Mouse (Mus musculus): ENCODE data around the gene Pgap1.

Gene Pgap1

DNA sequence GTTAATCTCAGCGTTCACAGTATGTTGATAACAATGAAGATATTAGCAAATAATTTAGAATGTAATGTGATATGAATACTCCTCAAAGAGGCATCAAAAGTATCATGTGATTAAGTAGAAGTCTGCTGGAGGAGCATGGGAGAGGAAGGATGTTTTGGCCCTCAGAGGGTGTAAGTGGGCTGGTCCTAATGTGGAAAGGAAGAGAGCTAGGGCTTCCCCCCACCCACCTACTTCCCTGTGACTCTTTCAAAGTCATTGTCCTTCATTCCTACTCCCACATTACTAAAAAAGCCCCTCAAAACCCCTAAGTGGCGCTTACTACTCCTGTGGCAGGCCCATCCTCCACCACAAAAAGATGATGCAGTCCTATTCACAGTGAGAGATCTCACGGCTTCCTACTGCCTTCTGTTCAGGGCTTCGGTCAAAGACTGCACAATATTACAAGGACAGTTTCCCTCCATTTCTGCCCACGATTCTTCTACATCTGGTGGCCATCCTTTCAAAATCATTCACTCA lies 37.4 kb downstream of the Pgap1 start:
- no peak for DNase-seq (ENCODE audit: low spot score)

DNA sequence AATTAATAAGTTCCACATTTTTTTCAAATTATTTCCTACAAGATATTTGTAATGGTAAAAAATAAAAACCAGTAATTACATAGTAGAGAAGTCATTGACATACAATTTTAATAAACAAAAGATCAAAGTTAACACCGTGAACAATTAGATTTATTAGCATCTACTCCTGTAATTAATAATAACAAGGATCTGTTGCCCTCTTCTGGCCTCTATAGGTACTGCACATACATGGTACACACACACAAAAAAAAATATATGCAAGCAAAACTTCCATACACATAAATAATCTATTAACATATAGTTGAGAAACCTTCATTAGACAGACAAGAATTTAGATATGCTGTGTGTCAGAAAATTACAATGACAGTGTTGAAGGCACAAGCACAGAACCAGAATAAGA lies 43.6 kb downstream of the Pgap1 start:
- DNase-seq (ENCODE audit: low spot score), result no peak

DNA sequence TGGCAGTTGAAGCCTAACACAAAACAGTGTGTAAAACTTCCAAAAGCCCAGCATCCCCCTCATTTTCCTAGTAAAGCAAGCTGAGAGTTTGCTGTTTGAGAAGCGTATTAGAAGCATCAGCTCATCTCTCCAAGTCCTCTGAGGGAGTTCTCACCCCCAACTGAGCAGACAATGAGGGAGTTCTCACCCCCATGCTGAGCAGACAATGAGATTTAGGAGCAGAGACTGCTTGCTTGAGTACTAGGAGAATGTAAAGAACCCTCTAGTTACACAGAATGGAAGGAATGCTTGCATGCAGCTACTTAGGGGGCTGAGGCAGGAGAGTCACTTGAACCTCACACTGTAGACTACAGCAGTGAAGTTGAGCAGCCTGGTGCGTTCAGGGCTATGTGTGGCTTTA lies 59.0 kb downstream of the Pgap1 start:
- DNase-seq (ENCODE audit: low spot score), result no peak

DNA sequence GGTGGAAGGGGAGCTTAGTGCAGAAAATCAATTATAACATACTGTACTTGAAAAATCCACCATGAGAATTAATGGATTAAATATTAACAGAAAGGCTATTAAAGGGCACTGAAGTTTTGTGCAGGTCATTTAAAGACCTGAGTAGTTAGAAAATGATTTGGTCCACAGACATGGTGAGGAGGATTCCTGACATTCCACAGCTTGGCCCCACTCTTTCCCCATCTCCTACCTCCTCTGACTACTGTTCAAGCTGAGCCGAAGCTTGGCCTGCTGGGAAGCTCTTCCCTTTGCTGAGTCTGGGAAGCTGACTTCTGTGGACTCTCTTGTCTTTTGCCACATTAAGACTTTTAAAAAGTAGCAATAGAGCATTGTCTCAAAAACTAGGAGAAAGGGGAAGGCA lies 61.2 kb downstream of the Pgap1 start:
- no peak for DNase-seq (ENCODE audit: low spot score)

DNA sequence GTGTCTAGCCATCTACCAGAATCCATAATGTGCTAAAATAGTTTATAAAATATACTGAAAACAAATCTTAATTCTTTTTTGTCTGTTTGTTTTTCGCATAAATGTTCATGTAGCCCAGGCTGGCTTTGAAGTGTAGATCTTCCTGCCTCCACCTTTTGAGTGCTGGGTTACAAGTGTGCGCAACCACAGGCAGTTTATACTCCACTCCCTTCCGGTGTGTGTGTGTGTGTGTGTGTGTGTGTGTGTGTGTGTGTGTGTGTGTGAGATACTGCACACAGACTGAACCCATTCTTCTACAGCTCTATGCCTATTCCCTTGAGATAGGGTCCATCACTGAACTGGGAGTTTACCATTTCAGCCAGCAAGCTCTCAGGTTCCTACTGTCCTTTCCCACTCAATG lies 64.0 kb downstream of the Pgap1 start:
- no peak for DNase-seq (ENCODE audit: low spot score)

DNA sequence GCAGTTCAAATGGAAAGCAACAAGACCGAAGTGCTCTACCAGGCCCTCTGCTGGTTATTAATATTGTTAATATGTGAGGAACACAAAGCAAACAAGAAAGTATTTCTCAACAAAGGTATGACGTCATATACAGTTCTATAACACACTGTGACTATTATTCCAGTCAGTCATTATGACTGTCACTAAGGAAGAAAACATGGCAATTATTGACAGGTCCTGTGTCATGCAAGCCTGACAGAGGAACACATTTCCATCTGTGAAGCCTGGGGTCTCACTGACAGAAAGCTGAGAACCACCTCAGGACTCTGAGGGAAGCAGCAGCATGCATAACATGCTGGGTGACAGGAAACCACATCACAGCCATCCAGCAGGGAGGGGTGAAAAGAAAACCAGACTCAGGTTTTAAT lies 65.0 kb downstream of the Pgap1 start:
- no peak for DNase-seq (ENCODE audit: low spot score)

DNA sequence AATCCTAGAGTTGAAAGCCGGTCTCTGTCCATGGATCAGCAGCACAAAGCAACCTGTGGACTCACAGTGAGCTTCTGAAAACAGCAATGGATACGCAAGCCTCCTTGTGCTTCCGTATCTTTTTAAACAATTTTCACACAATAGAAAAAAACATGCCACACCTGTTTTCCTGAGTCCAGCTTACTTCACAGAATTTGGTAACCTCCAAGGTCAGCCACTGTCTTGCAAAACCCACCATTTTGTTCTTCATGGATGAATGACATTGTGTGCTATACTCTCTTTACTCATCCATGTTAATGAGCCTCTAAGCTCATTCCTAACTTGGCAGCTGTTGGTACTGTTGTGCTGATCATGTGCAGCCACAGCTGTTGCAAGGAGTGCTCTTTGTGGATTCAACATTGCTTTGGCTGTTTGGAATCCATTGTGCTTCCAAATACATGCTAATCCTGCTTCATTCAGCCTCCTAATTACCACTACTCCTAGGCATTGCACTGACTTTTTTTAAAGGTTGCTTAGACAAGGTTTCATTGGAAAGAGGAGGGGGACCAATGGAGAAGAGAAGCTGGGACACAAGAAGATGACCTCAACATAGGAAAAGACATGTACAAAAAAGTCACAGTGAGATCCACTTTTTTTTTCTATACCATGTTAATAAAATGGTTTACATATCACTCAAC lies 72.6 kb downstream of the Pgap1 start:
- peak; percentile 6 for DNase-seq (ENCODE audit: low spot score)

DNA sequence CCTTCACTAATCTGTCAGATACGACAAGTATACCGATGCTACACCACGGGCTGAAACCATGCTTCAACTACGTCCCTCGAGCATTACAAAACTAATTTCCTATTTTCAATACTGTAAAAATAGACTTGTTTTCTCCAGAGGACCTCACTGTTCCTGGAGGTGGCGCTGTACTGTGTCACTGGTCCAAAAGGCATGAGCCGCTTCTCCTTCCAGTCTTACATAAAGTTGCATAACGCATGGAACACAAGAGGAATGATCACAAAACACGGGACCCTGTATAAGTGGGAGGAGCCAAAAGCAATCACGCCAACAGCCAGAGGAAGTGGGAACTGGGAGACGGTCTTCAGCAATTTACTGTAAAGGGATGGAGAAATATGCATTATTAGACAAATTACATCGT lies 77.0 kb downstream of the Pgap1 start:
- no peak for DNase-seq (ENCODE audit: low spot score)

DNA sequence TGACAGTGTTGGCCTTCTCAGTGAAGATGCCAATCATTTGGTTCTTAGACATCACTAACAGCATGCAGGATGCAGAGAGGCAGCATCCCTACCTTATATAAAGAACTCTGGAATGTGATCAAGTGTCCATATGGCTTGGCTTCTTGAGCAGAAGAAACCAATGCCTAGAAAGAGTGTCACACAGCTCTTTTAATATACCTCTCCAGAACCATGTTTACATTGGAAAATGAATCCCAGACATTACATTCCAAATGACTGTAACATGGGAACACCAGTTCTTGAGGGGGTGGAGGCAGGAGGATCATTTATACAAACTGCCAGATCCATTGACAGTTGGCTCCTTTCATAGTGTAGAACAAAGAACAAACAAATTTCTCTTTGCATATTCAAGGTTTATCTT lies 88.8 kb downstream of the Pgap1 start:
- no peak for DNase-seq (ENCODE audit: low spot score)

DNA sequence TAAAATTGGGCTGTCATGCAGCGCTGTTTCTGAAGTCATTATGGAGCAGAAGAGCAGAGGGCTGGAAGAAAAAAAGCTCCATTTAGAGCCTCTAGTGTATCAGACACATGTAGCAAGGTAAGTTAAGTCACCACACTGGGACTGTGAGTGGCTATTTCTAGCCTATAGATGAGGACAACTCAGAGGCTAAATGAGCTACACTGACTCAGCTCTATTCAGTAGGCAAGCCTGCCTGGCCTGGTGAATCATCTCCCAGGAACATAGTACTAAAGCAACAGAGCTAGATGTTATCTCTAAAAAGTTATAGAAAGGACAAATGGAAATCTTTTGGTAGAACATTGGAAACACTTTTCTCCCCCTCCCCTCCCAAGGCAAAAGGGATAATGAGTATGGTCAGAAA lies 90.1 kb downstream of the Pgap1 start:
- no peak for DNase-seq (ENCODE audit: low spot score)

DNA sequence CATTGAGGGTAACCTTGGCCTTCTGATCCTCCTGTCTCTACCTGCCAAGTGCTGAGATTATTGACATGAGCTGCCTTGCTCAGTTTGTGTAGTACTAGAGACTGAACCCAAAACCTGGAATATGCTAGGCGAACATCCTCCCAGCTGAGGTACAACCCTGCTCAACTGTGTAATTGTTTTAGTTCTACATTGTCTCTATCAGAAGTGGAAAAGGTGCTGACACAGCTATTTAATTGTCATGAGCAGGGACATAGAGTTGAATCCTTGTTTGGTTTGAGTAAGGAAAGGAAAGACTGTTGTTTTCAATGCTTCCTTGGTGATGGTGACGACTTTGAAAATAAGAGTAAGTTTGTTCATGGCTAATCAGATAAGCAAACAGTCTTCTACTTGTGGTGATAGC lies 105.4 kb downstream of the Pgap1 start:
- DNase-seq (ENCODE audit: low spot score), result no peak

DNA sequence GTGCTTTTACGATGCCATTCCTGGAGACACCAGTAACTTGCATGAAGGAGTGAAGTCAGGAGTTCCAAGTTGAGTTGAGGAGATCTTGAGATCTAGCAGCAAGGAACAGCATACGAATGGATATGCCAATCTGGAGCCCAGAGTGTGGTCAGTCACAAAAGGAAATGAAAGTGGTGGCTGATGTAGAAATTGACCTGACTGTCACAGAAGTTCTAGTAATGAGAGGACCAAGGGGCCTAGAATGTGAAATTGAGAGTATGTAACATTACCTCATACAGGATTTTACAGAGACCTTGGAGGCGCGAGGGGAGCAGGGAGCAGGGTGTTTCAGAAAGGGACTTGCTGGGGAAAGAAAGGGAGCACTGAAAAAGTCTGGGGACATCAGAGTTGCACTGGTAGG lies 108.7 kb downstream of the Pgap1 start:
- DNase-seq (ENCODE audit: low spot score), result no peak

DNA sequence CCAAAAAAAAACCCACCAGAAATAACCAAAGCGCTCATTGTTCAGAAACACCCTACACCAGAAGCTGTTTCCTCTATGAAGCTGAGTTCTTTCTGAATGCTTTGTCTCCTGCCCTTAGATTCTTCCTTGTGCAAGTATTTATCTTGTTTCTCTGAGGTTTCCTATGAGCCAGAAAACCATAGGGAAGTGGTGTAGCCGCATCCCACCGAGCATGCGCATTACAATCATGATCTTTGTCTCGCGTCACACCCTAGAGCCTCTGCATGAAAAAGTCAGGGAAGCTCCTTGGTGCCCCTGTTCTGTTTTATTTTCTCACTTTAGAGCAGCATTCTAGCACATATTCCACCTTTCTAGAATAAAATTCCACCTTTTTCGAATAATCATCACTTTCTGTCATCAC lies 113.8 kb downstream of the Pgap1 start:
- peak; percentile 16 for DNase-seq (ENCODE audit: low spot score)

DNA sequence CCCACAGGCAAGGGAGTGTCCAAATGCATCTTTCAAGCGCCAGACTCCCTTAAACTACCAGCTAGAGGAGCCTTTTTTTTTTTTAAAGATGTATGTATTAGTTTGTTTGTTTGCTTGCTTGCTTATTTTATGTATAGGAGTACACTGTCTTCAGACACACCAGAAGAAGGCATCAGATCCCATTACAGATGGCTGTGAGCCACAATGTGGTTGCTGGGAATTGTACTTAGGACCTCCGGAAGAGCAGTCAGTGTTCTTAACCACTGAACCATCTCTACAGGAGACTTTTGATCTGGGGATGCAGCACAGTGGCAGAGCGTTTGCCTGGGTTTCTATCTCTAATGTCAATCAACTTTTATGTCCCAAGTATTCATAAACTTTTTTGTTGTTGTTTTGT lies 118.4 kb downstream of the Pgap1 start:
- DNase-seq (ENCODE audit: low spot score), result no peak

DNA sequence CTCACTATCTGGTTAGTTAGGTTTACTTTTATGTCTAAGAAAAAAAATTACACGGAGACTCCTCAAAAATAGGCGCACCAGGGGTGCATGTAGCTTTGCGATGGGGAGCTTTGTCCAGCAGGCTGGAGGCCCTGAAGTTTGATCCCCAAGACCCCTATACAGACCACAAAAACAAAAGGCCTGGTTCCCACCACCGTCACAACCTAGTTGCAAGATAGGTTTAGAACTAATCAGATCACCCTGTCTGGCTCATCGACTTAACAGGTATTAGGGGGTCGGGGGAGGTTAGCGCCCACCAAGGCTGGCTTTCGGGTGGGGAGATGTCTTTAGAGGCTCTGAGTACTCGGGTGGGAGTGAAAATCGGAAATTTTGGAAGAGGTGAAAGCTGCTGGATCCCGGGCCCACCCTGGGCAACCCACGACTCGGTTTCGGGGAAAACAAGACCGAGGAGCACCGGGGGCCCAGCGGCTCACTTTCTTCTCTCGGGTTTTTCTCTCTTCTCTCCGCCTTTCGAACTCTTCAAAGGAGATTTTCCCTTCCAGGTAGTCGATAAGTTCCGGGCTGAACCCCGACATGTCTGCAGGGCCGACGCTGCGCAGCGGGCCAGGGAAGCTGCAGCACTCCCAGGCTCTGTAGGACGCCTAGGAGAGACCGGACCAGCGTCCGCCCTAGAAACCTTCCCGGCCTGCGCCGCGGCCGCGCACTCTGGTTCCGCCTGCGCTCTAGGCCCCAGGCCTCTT lies 119.0 kb downstream of the Pgap1 start, which contains the start of gene Gtf3c3:
Gene Gtf3c3 (minus strand): TSS at position 632 of the 740 bp plus-strand sequence.
- peak; percentile 84 for DNase-seq (ENCODE audit: low spot score)

Data from embryo, embryonic 10 days (tissue).